Mouse (Mus musculus) cortical plate, adult 2 months (tissue): ENCODE measurements at regions not wholly inside any gene's neighbourhood (a gene's known extent, or its start where the extent isn't known, plus 50 kb on each side); places are given as distances from the start of the nearest gene placed in this dataset.

Experiments
- H3K27ac ChIP-seq: fragments of 200-500 bp; 2 replicates; pipeline ENCODE4 v1.5.1; 2012; ENCODE audit warnings: low read length, control low read depth, inconsistent platforms; ENCODE audit not compliant: insufficient read depth
- H3K4me1 ChIP-seq: fragments of 200-500 bp; 2 replicates; pipeline ENCODE4 v1.6.1; 2011; ENCODE audit warnings: low read length; ENCODE audit not compliant: control insufficient read depth, insufficient read depth
- H3K4me3 ChIP-seq: fragments of 200-500 bp; 2 replicates; pipeline ENCODE4 v1.5.1; 2011; ENCODE audit warnings: mild to moderate bottlenecking, low read length, control low read depth; ENCODE audit not compliant: insufficient read depth
- CTCF ChIP-seq: fragments of 200-500 bp; IDR thresholded peaks from 2 replicates; pipeline ENCODE4 v1.5.1; 2011; ENCODE audit warnings: mild to moderate bottlenecking, control low read depth, low read length; ENCODE audit not compliant: insufficient read depth; ENCODE audit errors: extremely low read depth
- POLR2A ChIP-seq: fragments of 200-500 bp; IDR thresholded peaks from 2 replicates; pipeline ENCODE4 v1.6.1; 2011; ENCODE audit warnings: mild to moderate bottlenecking, low read length, control low read depth; ENCODE audit not compliant: insufficient read depth; ENCODE audit errors: extremely low read depth

DNA sequence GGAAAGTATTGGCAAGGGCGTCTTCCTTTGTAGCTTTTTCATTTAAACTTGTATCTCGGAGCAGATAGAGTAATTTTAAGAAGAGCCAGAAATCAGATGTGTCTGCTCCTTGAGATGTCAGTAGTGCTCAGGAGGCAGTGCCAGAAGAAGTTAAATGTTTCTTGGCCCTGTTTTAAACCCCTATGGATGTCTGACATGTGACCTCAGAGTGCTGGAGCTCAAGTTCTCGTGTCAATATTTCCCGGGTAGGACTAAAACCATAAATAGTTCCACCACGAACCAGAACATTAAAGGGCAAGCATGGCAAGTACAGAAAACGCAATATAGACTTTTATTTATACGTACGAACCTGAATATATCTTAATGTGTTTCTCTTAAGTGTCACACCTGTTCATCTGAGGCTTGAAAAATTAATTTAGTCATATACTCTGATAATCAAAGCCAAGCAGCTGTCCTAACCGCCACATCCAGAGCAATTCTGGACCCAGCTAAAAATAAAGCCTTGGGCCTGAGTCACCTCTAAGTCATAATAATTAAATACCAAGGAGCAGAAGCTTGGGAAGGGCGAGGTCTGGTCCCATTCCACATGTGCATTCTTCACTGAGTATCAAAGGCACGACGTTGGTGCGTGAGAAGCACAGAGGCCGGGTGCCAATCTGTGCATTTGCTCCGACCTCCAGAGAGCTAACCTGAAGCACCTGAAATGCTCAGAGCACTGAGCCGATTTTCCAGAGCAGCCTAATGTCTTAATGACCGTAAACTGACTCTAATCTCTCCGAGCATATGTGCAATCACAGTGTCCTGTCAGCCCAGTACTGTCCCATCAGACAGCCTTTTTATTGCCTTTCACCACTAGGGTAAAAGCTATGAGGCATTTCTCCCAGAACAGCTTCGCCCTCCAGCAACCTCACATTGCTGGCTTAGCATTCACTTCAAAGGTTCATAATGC, 139.8 kb downstream of the Hs3st3b1 start:
- Histone ChIP-seq H3K4me3 (no peak overlapping the region), H3K4me1 (no peaks in the 10 kb centered on the region; the same call in 1 of the 2 replicates), H3K27ac (no peak overlapping the region)
- TF ChIP-seq POLR2A: no peak
- TF ChIP-seq CTCF: no peak

DNA sequence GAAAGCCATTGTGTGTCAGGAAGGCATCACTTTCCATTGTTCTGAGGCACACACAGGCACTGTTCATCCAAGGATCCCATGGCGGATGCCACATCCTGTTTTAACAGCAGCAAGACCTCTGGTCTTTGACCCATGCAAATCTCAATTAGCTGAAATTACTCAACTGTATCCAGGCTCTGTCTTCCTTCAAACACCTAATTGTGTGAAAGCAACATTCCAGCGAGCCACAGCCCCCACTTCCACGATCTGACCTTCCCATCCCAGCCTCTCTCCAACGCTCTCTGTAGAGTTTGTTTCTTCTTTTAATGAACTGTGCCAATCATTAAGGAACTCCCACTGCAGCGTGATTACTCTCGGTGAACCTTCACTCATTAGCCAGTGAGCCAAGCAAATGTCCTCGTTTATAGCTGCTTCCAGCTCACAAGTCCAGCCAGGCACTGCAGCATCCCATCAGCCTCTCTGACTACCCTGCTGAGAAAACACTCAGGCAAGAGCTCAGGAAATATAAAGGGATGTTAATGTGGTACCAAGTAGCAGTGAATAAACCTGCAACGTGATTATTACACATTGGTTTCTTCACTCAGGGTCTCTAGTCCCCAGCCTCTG, 136.7 kb downstream of the Hs3st3b1 start:
- Histone ChIP-seq H3K4me1 (no peaks in the 10 kb centered on the region), H3K27ac (no peak overlapping the region), H3K4me3 (no peak overlapping the region)
- TF ChIP-seq CTCF (no peak), POLR2A (no peak)

DNA sequence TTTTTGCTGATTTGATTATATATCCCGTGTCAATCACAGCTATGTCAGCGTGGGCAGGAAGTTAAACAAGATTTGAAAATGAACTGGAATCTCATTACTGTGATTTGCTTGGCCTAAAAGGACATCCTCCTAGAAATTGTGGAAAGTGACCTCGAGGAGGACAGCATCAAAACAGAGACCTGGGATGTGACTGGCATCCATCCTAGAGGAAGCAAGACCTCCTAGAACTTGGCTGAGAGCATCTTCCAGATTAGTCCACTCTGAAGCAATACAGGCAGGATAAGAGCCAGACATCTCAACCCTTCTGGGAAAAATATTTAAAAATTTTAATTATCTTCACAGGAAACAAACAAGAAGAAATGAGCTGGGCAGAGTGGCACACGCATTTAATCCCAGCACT, 136.1 kb downstream of the Hs3st3b1 start:
- H3K27ac ChIP-seq: no peak overlapping the region
- TF ChIP-seq CTCF (no peak), POLR2A (no peak)
- no peaks in the 10 kb centered on the region for H3K4me1 ChIP-seq
- H3K4me3 ChIP-seq: no peak overlapping the region

DNA sequence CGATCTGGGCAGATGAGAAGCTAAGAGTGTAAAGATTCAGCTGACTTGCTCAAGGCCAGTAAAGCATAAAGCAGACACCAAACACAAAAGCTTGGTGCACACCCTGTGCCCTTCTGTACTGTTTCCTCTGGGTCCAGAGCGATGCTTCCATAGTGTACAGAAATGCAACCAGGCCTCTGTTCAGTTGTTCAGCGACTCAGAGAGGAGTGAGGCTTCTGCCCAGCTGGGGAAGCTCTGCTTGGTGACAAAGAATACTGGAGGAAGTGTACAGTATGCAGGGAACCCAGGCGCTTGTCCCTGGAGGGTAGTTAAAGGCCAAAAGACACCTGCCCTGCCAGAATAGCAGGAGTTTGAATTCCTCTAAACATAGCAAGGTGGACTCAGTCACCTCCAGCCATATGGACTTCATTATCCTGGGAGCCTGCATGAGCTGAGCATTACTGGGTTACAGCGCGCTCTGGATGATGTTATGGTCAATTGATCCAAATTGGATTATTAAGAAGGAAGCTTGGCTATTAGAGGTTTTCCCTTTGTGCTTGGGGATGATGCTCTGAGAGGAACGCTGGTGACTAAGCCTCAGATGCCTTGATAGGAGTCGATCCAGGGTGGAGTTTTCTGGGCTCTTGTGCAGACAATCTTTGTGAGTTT, 132.5 kb downstream of the Hs3st3b1 start:
- Histone ChIP-seq H3K27ac (no peak overlapping the region), H3K4me3 (no peak overlapping the region), H3K4me1 (no peaks in the 10 kb centered on the region)
- TF ChIP-seq CTCF (no peak), POLR2A (no peak)

DNA sequence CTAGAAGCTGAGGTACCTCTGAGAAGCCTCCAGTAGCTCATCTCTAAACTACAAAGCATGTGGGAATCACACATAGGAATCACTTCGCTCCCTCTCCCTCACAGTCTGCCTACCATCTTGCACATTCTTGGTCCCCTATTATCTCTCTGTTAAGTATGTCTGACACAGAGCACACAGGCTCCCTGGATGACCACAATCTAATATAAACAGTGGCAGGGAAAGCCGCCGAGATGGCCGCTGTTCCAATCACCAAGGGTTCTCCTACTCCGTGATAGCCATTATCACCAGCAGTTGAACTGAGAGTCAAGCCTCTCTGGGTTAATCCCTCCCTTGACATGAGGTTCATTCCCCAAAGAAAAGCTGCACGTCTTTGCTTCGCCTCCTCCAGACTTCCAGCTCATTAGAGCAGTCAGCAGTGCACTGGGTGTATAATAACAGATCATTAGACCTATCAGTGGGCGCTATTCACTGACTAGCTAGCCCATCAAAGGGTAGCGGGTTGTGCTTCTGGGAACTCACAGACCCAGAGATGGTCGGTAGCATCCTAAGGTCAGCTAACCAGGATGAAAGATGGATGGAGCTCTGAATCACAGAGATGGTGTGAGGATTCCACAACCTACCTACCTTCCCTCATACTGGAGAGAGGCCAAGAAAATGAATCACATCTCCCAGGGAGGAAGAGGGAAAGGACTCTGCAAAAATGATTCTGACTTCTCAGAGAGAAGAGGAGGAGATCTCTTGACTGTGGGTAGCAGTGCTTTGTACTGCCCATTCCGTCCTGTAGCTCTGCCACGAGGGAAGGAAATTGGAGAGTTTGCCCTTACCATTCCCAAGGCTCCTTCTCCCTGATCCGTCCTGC, 130.9 kb downstream of the Hs3st3b1 start:
- no peak overlapping the region for H3K27ac ChIP-seq
- H3K4me3 ChIP-seq: no peak overlapping the region
- TF ChIP-seq CTCF: no peak
- TF ChIP-seq POLR2A: no peak
- no peaks in the 10 kb centered on the region for H3K4me1 ChIP-seq

DNA sequence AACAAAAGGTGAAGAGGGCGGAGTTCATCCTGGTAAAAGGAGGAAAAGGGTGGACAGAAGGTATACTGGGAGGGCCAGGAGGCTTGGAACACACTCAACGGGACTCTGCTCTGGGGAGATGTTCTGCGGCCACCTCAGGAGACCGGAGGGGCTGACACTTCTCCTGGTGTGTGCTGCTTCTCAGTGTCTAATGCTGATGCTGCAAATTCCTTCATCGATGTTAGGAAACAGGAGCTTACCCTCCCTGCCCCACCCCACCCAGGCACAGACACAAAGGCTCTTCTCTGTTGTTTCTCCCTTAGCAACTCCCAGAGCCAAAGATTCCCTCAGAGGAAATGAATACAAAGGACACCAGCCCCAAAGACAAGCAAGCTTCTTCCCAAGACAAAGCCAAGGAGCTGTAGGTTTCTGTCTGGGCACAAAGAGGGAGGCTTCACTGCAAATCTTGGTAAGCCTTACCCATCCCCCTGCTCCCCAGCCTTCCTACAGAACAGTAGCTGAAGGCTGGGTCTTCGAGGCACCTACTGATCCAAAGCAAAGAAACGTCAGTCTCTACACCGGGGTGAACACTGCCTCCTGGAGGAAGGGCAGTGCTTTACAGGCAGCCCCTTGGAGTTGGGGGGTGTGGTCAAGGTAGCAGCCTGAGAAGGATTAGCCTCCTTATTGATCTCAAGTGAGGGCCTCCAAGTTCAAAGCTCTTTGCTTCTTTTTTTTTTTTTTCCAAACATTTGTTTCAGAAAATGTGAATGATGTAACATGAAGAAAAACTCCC, 128.2 kb downstream of the Hs3st3b1 start:
- Histone ChIP-seq H3K27ac (no peak overlapping the region), H3K4me1 (no peaks in the 10 kb centered on the region), H3K4me3 (no peak overlapping the region)
- TF ChIP-seq CTCF (no peak), POLR2A (no peak)

DNA sequence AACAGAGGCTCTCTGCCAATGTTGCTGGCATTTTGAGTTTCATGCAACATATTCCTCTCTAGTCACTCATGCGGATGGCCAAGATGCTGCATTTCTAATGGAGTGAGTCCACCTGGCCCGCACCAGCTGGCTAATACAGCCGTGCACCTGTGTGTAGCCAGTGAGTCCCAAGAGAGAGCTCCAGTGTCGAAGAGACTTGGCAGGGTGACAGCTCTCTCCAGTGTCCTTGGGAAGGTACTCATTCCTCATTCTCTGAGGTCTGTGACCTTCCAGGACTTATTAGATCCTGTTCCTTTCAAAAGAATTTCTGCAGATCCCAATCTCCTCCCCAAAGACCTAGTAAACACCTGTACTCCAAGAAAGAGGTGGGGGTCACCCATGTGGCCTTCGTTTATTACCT, 109.9 kb downstream of the Hs3st3b1 start:
- TF ChIP-seq POLR2A (no peak), CTCF (no peak)
- Histone ChIP-seq H3K4me1 (no peaks in the 10 kb centered on the region), H3K4me3 (no peak overlapping the region), H3K27ac (no peak overlapping the region)

DNA sequence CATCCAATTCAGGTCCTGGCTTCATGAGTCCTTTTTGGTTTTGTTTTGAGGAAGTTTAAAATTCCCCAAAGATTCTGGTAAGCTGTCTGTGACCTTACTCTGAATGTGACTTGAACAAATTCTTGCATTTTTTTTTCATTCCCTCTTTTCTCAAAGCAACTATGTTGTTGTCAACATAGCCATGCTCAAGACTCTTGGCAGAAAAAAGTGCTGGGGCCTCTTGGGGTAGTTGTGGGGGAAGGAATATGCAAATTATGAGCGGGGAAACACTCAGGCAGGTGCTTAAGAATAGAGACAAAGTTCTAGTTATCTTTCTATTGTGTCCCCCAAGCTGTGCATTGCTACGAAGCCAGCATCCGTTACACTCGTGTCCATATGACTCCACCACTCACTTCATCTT, 99.2 kb downstream of the Hs3st3b1 start:
- H3K4me1 ChIP-seq: no peaks in the 10 kb centered on the region
- TF ChIP-seq CTCF (no peak), POLR2A (no peak)

DNA sequence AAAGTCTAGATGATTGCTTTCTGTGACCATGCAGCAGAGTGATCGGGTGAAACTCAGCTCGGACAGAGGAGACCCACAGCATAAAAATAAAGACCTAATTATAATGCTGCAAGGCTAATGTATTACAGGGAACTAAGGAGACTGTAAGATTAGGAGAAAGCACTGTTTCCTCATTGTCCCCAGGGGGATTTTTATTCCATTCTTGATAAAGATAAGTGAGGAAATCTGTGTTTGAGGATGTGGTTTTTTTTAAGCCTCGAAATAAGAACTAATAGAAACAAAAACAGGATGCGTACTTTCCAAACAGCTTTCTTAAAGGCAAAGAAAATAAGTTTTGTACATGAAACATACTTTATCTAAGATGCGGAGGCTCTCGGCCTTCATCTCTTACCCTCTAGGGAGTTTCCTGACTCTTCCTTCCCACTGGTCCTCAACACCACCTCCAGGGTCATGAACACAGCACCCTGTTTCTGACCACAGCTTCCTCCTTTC, 94.8 kb downstream of the Hs3st3b1 start:
- Histone ChIP-seq H3K4me3 (no peak overlapping the region), H3K4me1 (no peaks in the 10 kb centered on the region), H3K27ac (no peak overlapping the region)
- no peak for TF ChIP-seq POLR2A
- no peak for TF ChIP-seq CTCF

More for the DNA sequence above, 99.2 kb downstream of the Hs3st3b1 start:
- Histone ChIP-seq H3K4me3 (no peak overlapping the region), H3K27ac (no peak overlapping the region)
